Mouse (Mus musculus): ENCODE results near the gene Pdzrn3. TPM values are rescaled to one million over a fixed set of nuclear protein-coding genes. Genes with fewer than 3 reads are reported as not detected.

Pdzrn3 gene
- total RNA-seq, 1 experiment from 2014 or later = 14.9 TPM

- no peak for DNase-seq
Observed at GRCm38 (mm10) chr6:101327196-101327595, 50.5 kb downstream of the Pdzrn3 start.

DNA sequence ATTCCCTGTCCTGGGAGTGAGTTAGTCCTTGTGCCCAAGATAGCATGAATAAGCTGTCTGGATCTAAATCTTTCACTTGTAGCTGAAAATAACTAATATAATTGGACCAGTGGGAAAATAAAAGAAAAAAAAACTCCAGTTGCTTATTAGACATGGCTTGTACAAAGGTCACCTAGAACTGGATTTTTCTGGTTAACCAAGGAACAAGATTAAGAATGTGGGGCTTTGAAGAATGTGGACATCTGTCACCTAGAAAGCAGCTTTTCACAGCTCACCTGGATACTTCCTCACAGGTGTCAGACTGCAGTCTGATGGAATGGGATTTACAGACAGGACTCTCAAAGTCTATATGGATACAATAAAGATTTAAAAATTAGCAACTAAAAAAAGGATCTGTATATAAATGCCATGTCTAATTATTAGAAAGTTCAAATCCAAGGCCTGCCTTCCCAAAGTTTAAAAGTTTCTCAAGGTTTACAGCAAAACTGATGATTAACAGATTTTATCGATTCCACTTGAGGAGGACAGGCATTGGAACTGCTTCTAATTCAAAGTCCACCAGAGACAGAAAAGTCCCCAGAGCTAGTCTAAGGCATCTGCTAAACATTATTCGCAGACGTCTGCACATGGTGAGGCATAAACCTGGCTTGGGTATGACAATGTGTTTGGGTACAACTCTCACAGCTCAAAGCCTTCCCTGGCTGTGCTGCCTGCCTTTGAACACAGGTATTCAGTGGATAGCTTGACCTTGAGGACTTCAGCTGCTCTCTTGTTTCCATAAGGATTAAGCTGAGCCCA is 51.7 kb downstream of the Pdzrn3 start:
- no peak for DNase-seq

- DNase-seq = no peak
Observed at GRCm38 (mm10) chr6:101322580-101322979, 55.1 kb downstream of the Pdzrn3 start.

GRCm38 (mm10) chr6:101320386-101320785 is 57.3 kb downstream of the Pdzrn3 start:
- peak; percentile 16 for DNase-seq

GRCm38 (mm10) chr6:101319374-101319967 is 58.2 kb downstream of the Pdzrn3 start:
- DNase-seq = no peak

- DNase-seq = no peak
Observed at GRCm38 (mm10) chr6:101318530-101318929, 59.2 kb downstream of the Pdzrn3 start.

DNA sequence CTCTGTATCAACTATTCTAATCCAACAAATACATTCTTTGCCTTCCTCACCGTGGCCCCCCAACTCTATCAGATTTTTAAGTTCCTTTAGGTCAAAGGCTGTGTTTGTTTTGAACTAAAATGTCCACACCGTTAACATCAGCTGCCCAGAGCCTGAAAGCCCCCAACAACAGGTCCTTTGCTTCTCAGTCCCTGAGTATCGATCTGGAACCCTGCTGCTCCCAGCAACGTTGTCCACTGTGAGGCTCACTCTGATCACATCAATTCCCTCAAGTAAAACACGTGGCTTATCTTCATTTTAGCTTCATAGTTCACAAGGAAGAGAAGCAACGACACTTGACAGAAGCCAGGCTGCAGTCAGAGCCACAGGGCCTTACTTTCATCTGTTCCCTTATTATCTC is 66.3 kb downstream of the Pdzrn3 start:
- DNase-seq = no peak

DNA sequence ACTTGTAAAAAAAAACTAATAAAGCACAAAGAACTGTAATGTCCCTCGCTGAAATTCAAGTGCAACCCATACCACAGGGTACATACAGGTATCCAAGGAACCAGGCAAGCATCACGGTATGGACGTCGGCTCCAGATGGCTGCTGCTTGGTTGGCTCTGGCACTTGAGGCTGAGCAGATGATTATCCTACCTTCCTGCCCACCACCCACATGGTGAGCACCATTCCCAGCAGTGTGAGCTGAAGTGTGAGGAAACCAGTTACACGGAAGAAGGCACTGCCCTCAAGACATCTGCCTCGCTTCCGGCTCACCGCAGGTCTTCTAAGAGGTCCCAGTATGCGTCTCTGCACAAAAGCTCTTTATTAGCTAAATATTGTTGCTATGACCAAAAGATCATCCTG is 67.2 kb downstream of the Pdzrn3 start:
- no peak for DNase-seq

GRCm38 (mm10) chr6:101307964-101308531 is 69.6 kb downstream of the Pdzrn3 start:
- DNase-seq = no peak

DNA sequence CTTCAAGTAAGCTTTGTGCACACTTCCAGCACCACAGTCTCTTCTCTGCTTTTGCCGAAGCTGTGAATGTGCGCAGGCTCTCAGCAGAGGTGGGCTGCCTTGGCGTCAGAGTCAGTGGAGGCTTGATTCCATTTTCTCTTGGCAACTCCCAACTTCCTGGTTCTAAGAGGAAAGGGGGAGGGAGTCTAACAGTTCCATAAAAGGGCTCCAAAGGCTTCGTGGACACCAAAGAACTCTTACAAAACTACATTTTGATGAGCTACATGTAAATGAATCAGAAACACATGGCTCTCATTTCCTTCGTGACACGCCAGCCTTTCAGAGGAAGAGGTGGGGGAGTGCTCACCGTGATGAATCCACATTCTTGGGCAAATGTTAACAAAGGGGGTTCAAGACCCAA is 70.9 kb downstream of the Pdzrn3 start:
- DNase-seq = no peak

DNA sequence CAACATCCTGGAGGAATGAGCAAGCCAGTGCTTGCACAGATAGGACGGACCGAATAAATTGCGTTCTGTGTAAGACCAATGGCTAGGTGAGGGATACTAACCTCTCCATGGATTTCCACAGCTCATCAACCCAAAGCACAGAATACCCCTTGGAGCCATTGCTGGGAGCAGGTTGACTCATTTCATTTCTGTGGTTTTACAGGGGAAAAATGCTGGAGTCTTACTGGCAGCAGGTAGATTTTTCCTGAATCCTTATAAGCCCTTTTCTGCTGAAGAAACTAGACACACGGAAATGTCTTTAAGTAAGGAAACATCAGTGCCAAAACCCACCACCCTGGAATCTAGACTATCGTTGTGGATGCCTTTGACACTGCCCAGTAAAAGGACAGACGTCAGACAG is 72.2 kb downstream of the Pdzrn3 start:
- no peak for DNase-seq

DNA sequence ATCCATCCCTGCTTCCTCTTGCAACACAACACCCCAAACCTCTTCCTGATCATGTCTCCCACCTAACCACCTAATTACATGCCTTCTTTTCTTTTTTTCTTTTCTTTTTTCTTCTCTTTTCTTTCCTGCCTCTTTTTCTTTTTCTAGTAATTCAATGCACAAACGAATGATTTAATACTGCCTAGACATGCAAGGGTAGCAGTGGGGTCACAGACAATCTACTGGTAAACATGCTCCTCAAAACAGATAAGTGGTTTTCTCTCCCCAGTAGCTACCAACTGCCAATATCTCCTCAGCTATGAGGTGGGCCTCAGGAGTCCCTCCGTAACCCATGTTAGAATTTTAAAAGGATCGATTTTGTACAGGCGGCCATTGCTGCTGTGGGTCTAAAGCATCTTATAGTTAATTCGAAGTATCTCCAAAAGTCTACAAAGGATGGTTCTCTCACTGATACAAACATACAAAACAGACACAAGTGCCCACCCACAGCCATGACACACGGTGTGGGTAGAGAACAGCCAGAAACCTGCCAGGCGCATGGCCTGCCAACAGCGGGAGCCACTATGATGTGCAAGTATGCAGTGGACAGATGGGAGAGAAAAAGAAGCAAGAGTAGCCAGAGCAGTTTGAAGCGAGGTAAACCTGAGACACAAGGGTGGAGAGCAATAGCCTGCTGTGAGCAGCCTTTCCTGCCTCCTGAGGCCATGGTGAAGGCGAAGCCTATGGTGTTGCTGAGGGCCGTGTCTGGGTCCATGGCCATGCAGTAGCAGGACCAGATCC is 73.5 kb downstream of the Pdzrn3 start:
- DNase-seq = no peak

- no peak for DNase-seq
Observed at GRCm38 (mm10) chr6:101303501-101303900, 74.2 kb downstream of the Pdzrn3 start.

GRCm38 (mm10) chr6:101301154-101301553 is 76.5 kb downstream of the Pdzrn3 start:
- no peak for DNase-seq

GRCm38 (mm10) chr6:101299434-101299833 is 78.3 kb downstream of the Pdzrn3 start:
- DNase-seq = no peak

DNA sequence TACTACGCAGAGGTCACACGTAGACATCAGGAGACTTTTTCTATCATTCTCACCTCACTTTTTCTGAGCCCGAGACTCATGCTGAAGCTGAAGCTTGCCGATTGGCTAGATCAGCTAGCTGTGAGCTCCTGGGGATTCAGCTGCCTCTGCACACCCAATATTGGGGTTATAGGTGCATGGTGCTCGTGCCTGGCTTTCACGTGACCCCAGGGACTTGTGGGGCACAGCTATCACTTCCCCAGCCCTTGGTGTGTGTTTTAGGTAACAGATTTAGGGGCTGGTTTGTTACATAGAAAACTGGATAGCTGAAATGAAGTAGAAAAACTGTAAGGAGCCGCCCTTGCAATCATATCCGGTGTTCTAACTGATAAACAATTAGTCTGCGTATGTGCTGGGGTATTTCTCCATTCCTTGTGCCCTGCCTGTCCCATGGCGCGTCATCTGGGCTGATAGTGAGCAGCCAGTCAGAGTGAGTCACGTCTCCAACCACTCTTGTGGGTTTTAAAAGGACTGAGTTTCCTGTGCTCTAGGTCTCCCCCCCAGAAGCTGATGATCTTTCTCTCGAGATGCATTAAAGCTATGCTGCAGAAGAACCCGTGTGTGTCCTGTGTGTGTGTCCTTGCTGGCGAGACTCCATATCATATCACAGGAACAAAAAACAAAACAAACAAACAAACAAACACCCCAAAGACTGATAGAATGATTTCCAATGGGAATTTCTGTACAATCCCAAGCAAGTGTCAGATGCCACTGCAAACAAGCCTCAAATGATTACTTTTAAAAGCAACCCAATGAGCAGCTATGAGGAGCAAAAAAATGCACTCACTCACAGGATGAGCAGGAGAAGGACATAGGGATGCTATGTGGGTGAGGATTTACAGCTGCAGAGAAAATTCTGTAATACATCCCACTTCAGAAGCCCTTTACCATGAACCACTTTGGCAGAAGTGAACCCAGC is 79.9 kb downstream of the Pdzrn3 start:
- DNase-seq = no peak

- no peak for DNase-seq
Observed at GRCm38 (mm10) chr6:101296997-101297396, 80.7 kb downstream of the Pdzrn3 start.

DNA sequence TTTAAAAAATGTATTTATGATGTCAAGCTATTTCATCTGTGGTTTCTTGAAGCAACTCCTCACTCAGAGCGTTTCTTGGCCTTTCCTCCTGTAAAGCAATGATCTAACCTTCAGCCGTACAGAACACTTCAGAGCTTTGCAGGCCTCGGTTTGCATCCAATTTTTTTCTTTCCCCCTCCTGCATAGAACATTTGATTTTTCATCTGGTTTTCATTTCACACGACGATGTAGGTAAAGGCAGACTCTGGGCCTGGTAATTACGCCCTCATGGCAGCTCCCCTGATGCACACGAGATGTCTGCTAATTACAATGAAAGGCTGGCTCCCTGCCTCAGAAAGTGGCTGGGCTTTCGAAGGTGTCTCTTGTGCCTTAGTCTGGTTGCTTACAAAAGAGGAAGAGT is 81.4 kb downstream of the Pdzrn3 start:
- no peak for DNase-seq

- DNase-seq = no peak
Observed at GRCm38 (mm10) chr6:101293036-101293572, 84.6 kb downstream of the Pdzrn3 start.

GRCm38 (mm10) chr6:101291944-101292343 is 85.8 kb downstream of the Pdzrn3 start:
- no peak for DNase-seq

- no peak for DNase-seq
Observed at GRCm38 (mm10) chr6:101290160-101290559, 87.5 kb downstream of the Pdzrn3 start.

Data from adrenal gland, postnatal 14 days (tissue).